Mouse (Mus musculus): ENCODE results near the gene Adck1.

- TF ChIP-seq GATA1 (IDR thresholded peaks at IDR 0.05; ENCODE audit: borderline replicate concordance, low read length) (no peak), FLI1 (IDR thresholded peaks at IDR 0.05; ENCODE audit: low read length) (no peak)
Measured at GRCm38 (mm10) chr12:88403541-88403940, 43.2 kb downstream of the Adck1 start.

All from megakaryocyte, embryonic 14.5 days (primary cell).